Mouse (Mus musculus) kidney, postnatal 36 days (tissue): ENCODE data around the gene Olfr1394.
"Not testable (repeated sequence)": the region's sequence is repeated elsewhere in the genome, so short reads cannot be mapped to it uniquely, and the experiment has no call there.

Experiments
- DNase-seq, 2 experiments: peaks; one replicate each; pipeline ENCODE4 v3.0.0; 2021 to 2022; ENCODE audit warnings: mixed read lengths in 2 of 2

Olfr1394 gene

GRCm38 (mm10) chr11:49154077-49154476 lies at the start of gene Olfr1394:
TSS of gene Olfr1394 (plus strand) at chr11:49154377.
- no peak for DNase-seq

GRCm38 (mm10) chr11:49105752-49106151 lies 48.4 kb upstream of the Olfr1394 start:
- no peak for DNase-seq

- no peak for DNase-seq
Measured at GRCm38 (mm10) chr11:49107650-49108537, 46.3 kb upstream of the Olfr1394 start.

- DNase-seq = peak; percentile 29 to 74
Measured at GRCm38 (mm10) chr11:49108833-49109232, 45.3 kb upstream of the Olfr1394 start.

GRCm38 (mm10) chr11:49111000-49111399 lies 43.2 kb upstream of the Olfr1394 start:
- no peak for DNase-seq

GRCm38 (mm10) chr11:49112624-49113219 lies 41.5 kb upstream of the Olfr1394 start:
- DNase-seq = no peak

GRCm38 (mm10) chr11:49114158-49114557 lies 40.0 kb upstream of the Olfr1394 start:
- DNase-seq = no peak

- DNase-seq = no peak
Measured at GRCm38 (mm10) chr11:49114774-49115173, 39.4 kb upstream of the Olfr1394 start, which contains the start of gene Olfr1396. TSS of gene Olfr1396 (minus strand) at chr11:49114874.

- DNase-seq = peak in 1 of 2 experiments; percentile 17
Measured at GRCm38 (mm10) chr11:49119635-49120034, 34.5 kb upstream of the Olfr1394 start.

GRCm38 (mm10) chr11:49124169-49124568 lies 30.0 kb upstream of the Olfr1394 start:
- DNase-seq = no peak

- no peak for DNase-seq
Measured at GRCm38 (mm10) chr11:49141974-49142373, 12.2 kb upstream of the Olfr1394 start, which contains the start of gene Olfr1395. TSS of gene Olfr1395 (plus strand) at chr11:49142274.

GRCm38 (mm10) chr11:49156821-49157814 lies 2.9 kb downstream of the Olfr1394 start:
- DNase-seq = no peak

GRCm38 (mm10) chr11:49168839-49169611 lies 14.8 kb downstream of the Olfr1394 start:
- peak in 1 of 2 experiments; percentile 47 for DNase-seq

GRCm38 (mm10) chr11:49170576-49170975 lies 16.4 kb downstream of the Olfr1394 start:
- no peak for DNase-seq

GRCm38 (mm10) chr11:49175345-49175744 lies 21.2 kb downstream of the Olfr1394 start:
- DNase-seq = no peak

GRCm38 (mm10) chr11:49176047-49176779 lies 22.0 kb downstream of the Olfr1394 start:
- not testable (repeated sequence) for DNase-seq

- DNase-seq = no peak
Measured at GRCm38 (mm10) chr11:49183172-49183571, 29.0 kb downstream of the Olfr1394 start.

- no peak for DNase-seq
Measured at GRCm38 (mm10) chr11:49186452-49186851, 32.3 kb downstream of the Olfr1394 start.

GRCm38 (mm10) chr11:49186955-49187488 lies 32.8 kb downstream of the Olfr1394 start, which contains the start of gene Btnl9:
TSS of gene Btnl9 (minus strand) at chr11:49187159.
- DNase-seq = no peak

- DNase-seq = no peak
Measured at GRCm38 (mm10) chr11:49187701-49188100, 33.5 kb downstream of the Olfr1394 start.

- DNase-seq = peak; percentile 75 to 91
Measured at GRCm38 (mm10) chr11:49189737-49190136, 35.6 kb downstream of the Olfr1394 start.
